Mouse (Mus musculus) heart, embryonic 14.5 days (tissue): ENCODE measurements around the gene Fgfr2. TPM values are rescaled to one million over a fixed set of nuclear protein-coding genes. Genes with fewer than 3 reads are reported as not detected.

Experiments
- ATAC-seq: fragments of 200-750 bp; cut with Nextera tagmentation; 2 replicates; pipeline ENCODE4 v1.8.0; 2017; ENCODE audit warnings: low read depth, moderate TSS enrichment; ENCODE audit not compliant: insufficient number of reproducible peaks, insufficient read depth, low FRiP score
- H3K27ac ChIP-seq, 2 experiments: fragments of 200-500 bp in 1 of 2; fragments of 300-500 bp in 1 of 2; sonication (generic) in 1 of 2; replicated peaks in 1 of 2; 2 replicates each; pipeline ENCODE4 v1.5.1; 2012 to 2014; ENCODE audit warnings: low read depth in 2 of 2, low read length in 2 of 2, control low read depth in 1 of 2, mild to moderate bottlenecking in 1 of 2, mixed read lengths in 1 of 2; ENCODE audit not compliant: control insufficient read depth in 1 of 2, insufficient read depth in 1 of 2
- H3K27me3 ChIP-seq: fragments of 300-500 bp; sonication (generic); 2 replicates; pipeline ENCODE4 v1.6.1; 2014; ENCODE audit warnings: mild to moderate bottlenecking, low read length, control low read depth; ENCODE audit not compliant: control insufficient read depth, insufficient read depth
- H3K36me3 ChIP-seq: fragments of 300-500 bp; sonication (generic); 2 replicates; pipeline ENCODE4 v1.6.1; 2014; ENCODE audit warnings: mild to moderate bottlenecking, control low read depth, low read length, mixed read lengths; ENCODE audit not compliant: control insufficient read depth, insufficient read depth
- H3K4me1 ChIP-seq, 2 experiments: fragments of 200-500 bp in 1 of 2; fragments of 300-500 bp in 1 of 2; sonication (generic) in 1 of 2; 2 replicates each; pipeline ENCODE4 v1.6.1; 2012 to 2014; ENCODE audit warnings: low read length in 2 of 2, control low read depth in 1 of 2, mixed read lengths in 1 of 2; ENCODE audit not compliant: control insufficient read depth in 2 of 2, insufficient read depth in 2 of 2
- H3K4me2 ChIP-seq: fragments of 300-500 bp; sonication (generic); 2 replicates; pipeline ENCODE4 v1.6.1; 2014; ENCODE audit warnings: mild to moderate bottlenecking, low read length
- H3K4me3 ChIP-seq, 2 experiments: fragments of 200-500 bp in 1 of 2; fragments of 300-500 bp in 1 of 2; sonication (generic) in 1 of 2; 2 replicates each; pipeline ENCODE4 v1.5.1; 2012 to 2014; ENCODE audit warnings: low read length in 2 of 2, mild to moderate bottlenecking in 2 of 2, control low read depth in 1 of 2, low read depth in 1 of 2, moderate library complexity in 1 of 2; ENCODE audit not compliant: control insufficient read depth in 1 of 2, insufficient read depth in 1 of 2
- H3K9ac ChIP-seq: fragments of 300-500 bp; sonication (generic); 2 replicates; pipeline ENCODE4 v1.6.1; 2014; ENCODE audit warnings: mild to moderate bottlenecking, low read length
- H3K9me3 ChIP-seq: fragments of 300-500 bp; sonication (generic); 2 replicates; pipeline ENCODE4 v1.6.1; 2016; ENCODE audit warnings: low read length, control low read depth; ENCODE audit not compliant: control insufficient read depth
- WGBS: fragments of 180-500 bp; shearing (Covaris S2); extraction: QIAGEN DNeasy Blood & Tissue Kit; methylation state at CpG from one replicate; pipeline ENCODE4 v1.1.7; 2014; 5-methylcytosine and 5-hydroxymethylcytosine counted together
- polyA plus RNA-seq: library from polyadenylated mRNA; unstranded; fragments of >200 nt; fragmentation: Nextera tagmentation; extraction: Ambion mirVana; gene quantifications from 2 replicates; pipeline ENCODE4 v1.2.1, GENCODE M21; 2014

The Fgfr2 gene
- polyA plus RNA-seq, 1 experiment from 2014 or later = 22.4 TPM

DNA sequence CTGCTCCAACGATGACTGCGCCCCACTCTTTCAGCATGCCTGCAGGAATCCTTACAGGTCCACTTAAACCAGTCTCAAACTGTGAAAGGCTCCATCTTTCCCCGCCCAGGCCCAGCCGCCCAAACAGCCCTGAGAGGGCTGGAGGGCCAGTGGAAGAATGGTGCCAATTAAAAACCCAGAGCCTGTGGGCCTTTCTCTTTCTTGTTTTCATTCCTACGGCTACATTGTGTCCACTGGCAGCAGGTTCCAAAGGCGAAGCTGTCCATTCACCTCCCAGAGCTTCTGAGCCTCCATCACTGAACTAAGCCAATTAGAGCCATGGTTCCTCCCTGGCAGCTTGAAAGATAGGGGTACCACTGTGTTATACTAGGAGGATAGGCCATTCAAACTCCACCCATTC lies 391.6 kb downstream of the Fgfr2 start:
- Histone ChIP-seq H3K36me3 (0 out of 2 replicates have a peak, but pooled peaks cover 12% of the 10 kb centered on the region), H3K4me1 (peaks cover 18 to 31% of the 10 kb centered on the region in 2 experiments)

DNA sequence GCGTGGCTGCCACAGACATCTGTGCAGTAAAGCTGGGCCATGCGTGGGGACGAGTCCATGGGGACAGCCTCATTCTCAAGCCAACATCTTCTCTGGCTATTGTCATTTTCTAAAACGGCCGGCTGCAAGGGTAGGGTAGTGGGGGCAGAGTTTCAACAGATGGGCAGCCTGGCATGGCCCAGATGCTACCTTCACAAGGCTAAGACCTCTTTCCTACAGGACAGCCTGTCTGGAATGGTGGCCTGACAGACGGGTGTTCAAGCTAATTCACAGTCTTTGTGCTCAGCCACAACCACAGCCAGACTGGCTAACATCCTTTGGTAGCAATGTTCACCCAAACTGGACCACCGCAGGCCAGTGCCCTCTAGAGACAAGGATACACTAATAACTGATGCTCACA lies 392.6 kb downstream of the Fgfr2 start:
- ATAC-seq = no peak
- Histone ChIP-seq H3K4me2 (no peak overlapping the region), H3K27ac (no peak overlapping the region), H3K4me3 (no peak overlapping the region), H3K4me1 (peaks cover 11 to 24% of the 10 kb centered on the region in 2 experiments), H3K9me3 (no peaks in the 10 kb centered on the region), H3K9ac (no peak overlapping the region), H3K27me3 (no peaks in the 10 kb centered on the region), H3K36me3 (0 out of 2 replicates have a peak, but pooled peaks cover 12% of the 10 kb centered on the region)
- 85% methylated on average over 7 of the region's 7 CpGs for WGBS

More for the DNA sequence above, 391.6 kb downstream of the Fgfr2 start:
- Histone ChIP-seq H3K27me3 (no peaks in the 10 kb centered on the region), H3K4me3 (no peak overlapping the region), H3K9ac (no peak overlapping the region), H3K9me3 (no peaks in the 10 kb centered on the region), H3K27ac (no peak overlapping the region), H3K4me2 (no peak overlapping the region)
- 80% methylated on average over 6 of the region's 6 CpGs for WGBS
- ATAC-seq = no peak

- Histone ChIP-seq H3K36me3 (0 out of 2 replicates have a peak, but pooled peaks cover 3% of the 10 kb centered on the region), H3K27ac (no peak overlapping the region), H3K9ac (no peak overlapping the region), H3K4me2 (no peak overlapping the region), H3K27me3 (no peaks in the 10 kb centered on the region), H3K4me3 (no peak overlapping the region), H3K9me3 (no peaks in the 10 kb centered on the region), H3K4me1 (peaks cover 15 to 30% of the 10 kb centered on the region in 2 experiments)
- 74% methylated on average over 4 of the region's 4 CpGs for WGBS
- ATAC-seq = no peak
These were observed 393.9 kb downstream of the Fgfr2 start for GRCm38 (mm10) chr7:132729093-132729831.

DNA sequence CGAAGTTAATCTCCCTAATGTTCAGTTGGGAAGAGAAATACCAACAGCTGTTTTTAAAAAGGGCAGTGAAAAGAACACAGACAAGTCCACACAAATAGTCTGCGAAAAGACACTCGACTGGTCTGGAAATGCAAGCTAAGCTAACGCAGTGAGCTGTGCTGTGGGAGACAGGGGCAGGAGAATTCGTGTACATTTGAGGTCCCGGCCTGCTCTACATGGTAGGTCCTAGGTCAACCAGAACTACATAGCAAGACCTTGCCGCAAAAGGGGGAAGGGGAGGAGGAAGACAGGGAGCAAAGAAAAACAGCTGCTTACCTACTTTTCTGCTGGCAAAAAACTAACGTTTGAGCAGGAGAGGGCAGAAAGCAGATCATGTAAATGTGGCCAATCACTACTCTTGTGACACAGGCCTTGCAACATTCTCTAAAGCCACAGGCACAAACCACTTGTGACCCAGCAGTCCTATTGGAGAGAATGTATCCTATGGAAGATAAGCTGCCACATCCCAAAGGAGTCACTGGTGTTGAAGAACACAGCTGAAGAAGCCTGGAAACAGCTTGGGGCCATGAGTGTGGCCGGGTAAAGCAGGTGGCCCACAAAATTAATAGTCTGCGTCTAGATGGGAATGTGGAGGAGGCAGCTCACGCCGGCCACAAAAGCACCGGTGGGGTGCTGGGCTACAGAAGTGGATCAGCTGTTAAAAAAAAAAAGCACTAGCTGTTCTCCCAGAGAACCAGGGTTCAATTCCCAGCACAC lies 396.9 kb downstream of the Fgfr2 start:
- WGBS = 78% methylated on average over 13 of the region's 13 CpGs
- Histone ChIP-seq H3K27me3 (no peaks in the 10 kb centered on the region), H3K4me1 (peaks cover 26 to 41% of the 10 kb centered on the region in 2 experiments), H3K9ac (no peak overlapping the region), H3K36me3 (0 out of 2 replicates have a peak, but pooled peaks cover 3% of the 10 kb centered on the region), H3K4me3 (no peak overlapping the region), H3K27ac (no peak overlapping the region), H3K4me2 (no peak overlapping the region), H3K9me3 (no peaks in the 10 kb centered on the region)
- no peak for ATAC-seq

- no peak for ATAC-seq
- 75% methylated on average over 5 of the region's 5 CpGs for WGBS
These were observed 398.6 kb downstream of the Fgfr2 start for GRCm38 (mm10) chr7:132724501-132725062.

GRCm38 (mm10) chr7:132723906-132724305 lies 399.2 kb downstream of the Fgfr2 start:
- H3K4me1 ChIP-seq = peaks cover 25 to 43% of the 10 kb centered on the region in 2 experiments
- no peaks in the 10 kb centered on the region for H3K9me3 ChIP-seq
- peak overlapping the region in 1 of 2 experiments; percentile 73; a peak in 2 of 4 replicates for H3K27ac ChIP-seq
- ATAC-seq = peak; percentile 54
- H3K27me3 ChIP-seq = no peaks in the 10 kb centered on the region
- H3K9ac ChIP-seq = no peak overlapping the region
- WGBS = 66% methylated on average over 11 of the region's 11 CpGs
- 0 out of 2 replicates have a peak, but pooled peaks cover 3% of the 10 kb centered on the region for H3K36me3 ChIP-seq
- H3K4me3 ChIP-seq = no peak overlapping the region
- no peak overlapping the region for H3K4me2 ChIP-seq

More at GRCm38 (mm10) chr7:132724501-132725062, 398.6 kb downstream of the Fgfr2 start:
- Histone ChIP-seq H3K9me3 (no peaks in the 10 kb centered on the region), H3K36me3 (0 out of 2 replicates have a peak, but pooled peaks cover 3% of the 10 kb centered on the region), H3K4me3 (no peak overlapping the region), H3K27me3 (no peaks in the 10 kb centered on the region), H3K9ac (no peak overlapping the region), H3K27ac (peak overlapping the region in 1 of 2 experiments; percentile 73; a peak in 1 of 4 replicates), H3K4me1 (peaks cover 26 to 44% of the 10 kb centered on the region in 2 experiments), H3K4me2 (no peak overlapping the region)
